Mouse (Mus musculus): ENCODE data around the gene Nudcd3. TPM values are rescaled to one million over a fixed set of nuclear protein-coding genes. Genes with fewer than 3 reads are reported as not detected.

The Nudcd3 gene
- total and polyA plus RNA-seq, 2 experiments from 2014 or later, result 61.6 to 70.7 TPM

- no peaks in the 10 kb centered on the region for H3K4me1 ChIP-seq (ENCODE audit: insufficient read depth)
- H3K4me2 ChIP-seq (ENCODE audit: low read depth), result no peak overlapping the region
- no peak overlapping the region for H3K9ac ChIP-seq
- no peak for TF ChIP-seq CTCF (IDR thresholded peaks at IDR 0.05; ENCODE audit: low read depth)
- no peaks in the 10 kb centered on the region for H3K9me3 ChIP-seq (ENCODE audit: low read length)
- ATAC-seq (no peak), DNase-seq (no peak)
- H3K4me3 ChIP-seq (ENCODE audit: low read depth, low read length), result no peak overlapping the region
- 100% methylated on average over 1 of the region's 1 CpGs for WGBS
- H3K36me3 ChIP-seq (ENCODE audit: insufficient read depth), result 0 out of 2 replicates have a peak, but pooled peaks cover 16% of the 10 kb centered on the region
- no peaks in the 10 kb centered on the region for H3K27me3 ChIP-seq (ENCODE audit: insufficient read depth, low read length)
- H3K27ac ChIP-seq (ENCODE audit: low read depth, low read length), result no peak overlapping the region
Measured at GRCm38 (mm10) chr11:6123605-6124120, 76.6 kb downstream of the Nudcd3 start.

- Histone ChIP-seq H3K4me3 (ENCODE audit: low read depth, low read length) (no peak overlapping the region), H3K9me3 (ENCODE audit: low read length) (no peaks in the 10 kb centered on the region), H3K36me3 (ENCODE audit: insufficient read depth) (peaks cover 17% of the 10 kb centered on the region; the same call in 1 of the 2 replicates), H3K4me1 (ENCODE audit: insufficient read depth) (no peaks in the 10 kb centered on the region), H3K4me2 (ENCODE audit: low read depth) (no peak overlapping the region), H3K27ac (ENCODE audit: low read depth, low read length) (no peak overlapping the region), H3K27me3 (ENCODE audit: insufficient read depth, low read length) (no peaks in the 10 kb centered on the region), H3K9ac (no peak overlapping the region)
- ATAC-seq (no peak), DNase-seq (no peak)
- WGBS, result 88% methylated on average over 5 of the region's 5 CpGs
- no peak for TF ChIP-seq CTCF (IDR thresholded peaks at IDR 0.05; ENCODE audit: low read depth)
Measured at GRCm38 (mm10) chr11:6122631-6123030, 77.6 kb downstream of the Nudcd3 start.

GRCm38 (mm10) chr11:6120596-6120995 is 79.6 kb downstream of the Nudcd3 start:
- TF ChIP-seq CTCF (IDR thresholded peaks at IDR 0.05; ENCODE audit: low read depth), result no peak
- Histone ChIP-seq H3K9ac (no peak overlapping the region), H3K27ac (ENCODE audit: low read depth, low read length) (peak overlapping the region; percentile 68), H3K4me1 (ENCODE audit: insufficient read depth) (no peaks in the 10 kb centered on the region), H3K4me2 (ENCODE audit: low read depth) (no peak overlapping the region), H3K9me3 (ENCODE audit: low read length) (no peaks in the 10 kb centered on the region), H3K27me3 (ENCODE audit: insufficient read depth, low read length) (no peaks in the 10 kb centered on the region), H3K36me3 (ENCODE audit: insufficient read depth) (peaks cover 17% of the 10 kb centered on the region; the same call in 1 of the 2 replicates), H3K4me3 (ENCODE audit: low read depth, low read length) (no peak overlapping the region)
- ATAC-seq (peak; percentile 81), DNase-seq (peak; percentile 53)
- 59% methylated on average over 11 of the region's 11 CpGs for WGBS

GRCm38 (mm10) chr11:6120001-6120400 is 80.2 kb downstream of the Nudcd3 start:
- no peak overlapping the region for H3K4me2 ChIP-seq (ENCODE audit: low read depth)
- H3K9ac ChIP-seq, result no peak overlapping the region
- H3K36me3 ChIP-seq (ENCODE audit: insufficient read depth), result peaks cover 17% of the 10 kb centered on the region; the same call in 1 of the 2 replicates
- no peaks in the 10 kb centered on the region for H3K9me3 ChIP-seq (ENCODE audit: low read length)
- DNase-seq (no peak), ATAC-seq (no peak)
- no peaks in the 10 kb centered on the region for H3K4me1 ChIP-seq (ENCODE audit: insufficient read depth)
- no peak for TF ChIP-seq CTCF (IDR thresholded peaks at IDR 0.05; ENCODE audit: low read depth)
- H3K27me3 ChIP-seq (ENCODE audit: insufficient read depth, low read length), result no peaks in the 10 kb centered on the region
- H3K4me3 ChIP-seq (ENCODE audit: low read depth, low read length), result no peak overlapping the region
- no peak overlapping the region for H3K27ac ChIP-seq (ENCODE audit: low read depth, low read length)
- 87% methylated on average over 6 of the region's 6 CpGs for WGBS

GRCm38 (mm10) chr11:6119312-6119711 is 80.9 kb downstream of the Nudcd3 start:
- no peak overlapping the region for H3K9ac ChIP-seq
- no peak for TF ChIP-seq CTCF (IDR thresholded peaks at IDR 0.05; ENCODE audit: low read depth)
- no peaks in the 10 kb centered on the region for H3K9me3 ChIP-seq (ENCODE audit: low read length)
- H3K4me2 ChIP-seq (ENCODE audit: low read depth), result no peak overlapping the region
- H3K36me3 ChIP-seq (ENCODE audit: insufficient read depth), result peaks cover 17% of the 10 kb centered on the region; the same call in 1 of the 2 replicates
- H3K4me3 ChIP-seq (ENCODE audit: low read depth, low read length), result no peak overlapping the region
- H3K27ac ChIP-seq (ENCODE audit: low read depth, low read length), result no peak overlapping the region
- H3K4me1 ChIP-seq (ENCODE audit: insufficient read depth), result no peaks in the 10 kb centered on the region
- H3K27me3 ChIP-seq (ENCODE audit: insufficient read depth, low read length), result no peaks in the 10 kb centered on the region
- DNase-seq (no peak), ATAC-seq (no peak)
- 81% methylated on average over 11 of the region's 11 CpGs for WGBS

GRCm38 (mm10) chr11:6117956-6118355 is 82.3 kb downstream of the Nudcd3 start:
- H3K27ac ChIP-seq (ENCODE audit: low read depth, low read length), result no peak overlapping the region
- no peaks in the 10 kb centered on the region for H3K4me1 ChIP-seq (ENCODE audit: insufficient read depth)
- no peaks in the 10 kb centered on the region for H3K9me3 ChIP-seq (ENCODE audit: low read length)
- no peak overlapping the region for H3K4me2 ChIP-seq (ENCODE audit: low read depth)
- peaks cover 21% of the 10 kb centered on the region for H3K36me3 ChIP-seq (ENCODE audit: insufficient read depth)
- TF ChIP-seq CTCF (IDR thresholded peaks at IDR 0.05; ENCODE audit: low read depth), result no peak
- no peak for ATAC-seq
- no peaks in the 10 kb centered on the region for H3K27me3 ChIP-seq (ENCODE audit: insufficient read depth, low read length)
- no peak overlapping the region for H3K4me3 ChIP-seq (ENCODE audit: low read depth, low read length)
- no peak for DNase-seq
- no peak overlapping the region for H3K9ac ChIP-seq
- WGBS, result 89% methylated on average over 2 of the region's 2 CpGs

- peaks cover 52% of the 10 kb centered on the region for H3K36me3 ChIP-seq (ENCODE audit: insufficient read depth)
- no peak overlapping the region for H3K27ac ChIP-seq (ENCODE audit: low read depth, low read length)
- H3K4me1 ChIP-seq (ENCODE audit: insufficient read depth), result no peaks in the 10 kb centered on the region
- no peak for TF ChIP-seq CTCF (IDR thresholded peaks at IDR 0.05; ENCODE audit: low read depth)
- H3K4me2 ChIP-seq (ENCODE audit: low read depth), result no peak overlapping the region
- no peaks in the 10 kb centered on the region for H3K9me3 ChIP-seq (ENCODE audit: low read length)
- no peak overlapping the region for H3K4me3 ChIP-seq (ENCODE audit: low read depth, low read length)
- no peak for ATAC-seq
- no peaks in the 10 kb centered on the region for H3K27me3 ChIP-seq (ENCODE audit: insufficient read depth, low read length)
- WGBS, result 96% methylated on average over 5 of the region's 5 CpGs
- no peak for DNase-seq
- no peak overlapping the region for H3K9ac ChIP-seq
Measured at GRCm38 (mm10) chr11:6111734-6112484, 88.3 kb downstream of the Nudcd3 start.

Measured in forebrain, postnatal 0 days (tissue).